Mouse (Mus musculus): Measurements from ENCODE around the gene Pik3r3. TPM values are rescaled to one million over a fixed set of nuclear protein-coding genes. Genes with fewer than 3 reads are reported as not detected.
A peak's percentile ranks its signal among the peaks of the same experiment; 100 is the strongest.
"Not testable (repeated sequence)": the region's sequence is repeated elsewhere in the genome, so short reads cannot be mapped to it uniquely, and the experiment has no call there.

Gene Pik3r3
- polyA plus RNA-seq, 1 experiment from 2014 or later, result 7.9 TPM

DNA sequence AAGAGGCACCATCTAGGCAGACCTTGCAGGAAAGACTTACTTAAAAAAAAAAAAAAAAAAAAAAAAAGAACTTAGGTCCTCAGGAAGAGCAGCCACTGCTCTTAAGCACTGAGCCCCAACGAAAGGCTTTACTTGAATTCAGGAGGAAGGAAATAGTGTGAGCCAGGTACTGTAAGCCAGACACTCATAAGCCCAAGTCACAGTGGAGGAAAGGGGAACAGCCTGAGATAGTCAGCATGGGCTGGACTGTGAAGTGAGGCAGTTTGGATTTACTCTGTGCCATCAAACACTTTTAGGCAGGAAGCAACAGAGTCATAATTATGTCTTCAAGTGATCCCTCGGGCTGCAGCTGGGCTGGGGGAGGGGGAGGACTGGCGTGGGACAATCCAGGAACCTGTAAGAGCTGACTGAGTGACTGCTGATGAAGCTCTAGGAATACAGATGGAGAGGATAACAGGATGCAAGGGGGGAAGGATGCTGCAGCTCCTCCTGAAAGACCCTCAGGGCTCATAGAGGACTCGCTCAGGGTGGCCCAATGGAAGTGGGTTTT, 29.1 kb upstream of the Pik3r3 start:
- WGBS, result 40% methylated on average over 4 of the region's 4 CpGs
- no peak for ATAC-seq

DNA sequence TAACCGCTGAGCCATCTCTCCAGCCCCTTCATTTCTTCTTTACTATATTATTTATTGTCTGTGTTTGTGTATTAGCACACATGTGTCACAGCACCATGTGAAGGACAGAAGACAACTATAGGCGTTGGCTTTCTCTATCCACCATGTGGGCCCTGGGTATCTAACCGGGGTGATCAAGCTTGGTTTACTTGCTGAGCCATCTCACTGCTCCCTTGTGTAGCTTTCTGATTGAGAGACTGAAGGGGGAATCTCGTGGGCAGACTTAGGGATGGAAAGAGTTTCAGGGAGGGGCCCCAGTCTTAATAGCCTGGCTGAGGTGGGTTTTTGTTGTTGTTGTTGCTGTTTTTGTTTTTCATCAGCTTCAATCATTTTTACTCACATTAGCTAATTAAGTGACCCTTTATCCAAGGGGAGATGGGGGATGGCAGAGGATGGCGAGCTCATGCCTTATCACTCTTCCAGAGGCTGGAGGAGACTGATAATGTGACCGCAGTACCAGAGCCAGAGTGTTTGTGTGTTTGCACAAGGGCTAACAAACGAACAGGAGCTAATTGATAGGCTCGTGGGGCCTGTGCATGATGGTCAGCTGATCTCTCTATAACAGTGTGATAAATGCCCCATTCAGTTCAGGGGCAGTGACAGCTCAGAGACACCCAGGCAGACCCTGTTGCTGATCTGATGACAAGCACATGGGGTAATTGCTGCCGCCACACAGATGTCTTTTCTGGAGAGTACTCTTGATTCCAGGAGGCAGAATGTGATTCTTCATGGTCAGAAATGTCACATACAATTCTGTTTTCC, 27.6 kb upstream of the Pik3r3 start:
- Histone ChIP-seq H3K27me3 (replicated peaks) (no peaks in the 10 kb centered on the region), H3K4me2 (replicated peaks) (no peak overlapping the region), H3K36me3 (no peaks in the 10 kb centered on the region), H3K4me3 (replicated peaks) (no peak overlapping the region), H3K27ac (no peak overlapping the region), H3K9me3 (no peaks in the 10 kb centered on the region), H3K9ac (no peak overlapping the region), H3K4me1 (replicated peaks) (no peaks in the 10 kb centered on the region)
- WGBS, result 58% methylated on average over 9 of the region's 9 CpGs
- ATAC-seq, result peak; percentile 71; the same call in 1 of the 2 replicates

More for the DNA sequence above, 29.1 kb upstream of the Pik3r3 start:
- Histone ChIP-seq H3K9me3 (no peaks in the 10 kb centered on the region), H3K27ac (no peak overlapping the region), H3K4me1 (replicated peaks) (no peaks in the 10 kb centered on the region), H3K36me3 (no peaks in the 10 kb centered on the region), H3K9ac (no peak overlapping the region), H3K4me3 (replicated peaks) (no peak overlapping the region), H3K27me3 (replicated peaks) (no peaks in the 10 kb centered on the region), H3K4me2 (replicated peaks) (no peak overlapping the region)

DNA sequence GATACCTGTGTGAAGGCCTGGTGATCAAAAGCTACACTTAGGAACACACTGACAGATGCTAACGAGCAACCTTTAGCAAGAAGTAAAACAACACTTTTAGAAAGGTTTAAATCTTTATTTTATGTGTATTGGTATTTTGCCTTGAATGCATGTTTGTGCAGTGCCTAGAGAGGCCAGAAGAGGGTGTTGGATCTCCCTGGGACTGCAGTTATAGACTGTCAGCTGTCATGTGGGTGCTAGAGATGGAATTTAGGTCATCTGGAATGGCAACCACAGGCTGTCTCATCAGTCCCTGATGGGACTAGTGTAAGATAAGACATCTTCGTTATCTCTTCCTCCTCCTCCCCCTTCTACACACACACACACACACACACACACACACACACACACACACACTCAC, 23.0 kb upstream of the Pik3r3 start:
- H3K4me1 ChIP-seq (replicated peaks), result no peaks in the 10 kb centered on the region

DNA sequence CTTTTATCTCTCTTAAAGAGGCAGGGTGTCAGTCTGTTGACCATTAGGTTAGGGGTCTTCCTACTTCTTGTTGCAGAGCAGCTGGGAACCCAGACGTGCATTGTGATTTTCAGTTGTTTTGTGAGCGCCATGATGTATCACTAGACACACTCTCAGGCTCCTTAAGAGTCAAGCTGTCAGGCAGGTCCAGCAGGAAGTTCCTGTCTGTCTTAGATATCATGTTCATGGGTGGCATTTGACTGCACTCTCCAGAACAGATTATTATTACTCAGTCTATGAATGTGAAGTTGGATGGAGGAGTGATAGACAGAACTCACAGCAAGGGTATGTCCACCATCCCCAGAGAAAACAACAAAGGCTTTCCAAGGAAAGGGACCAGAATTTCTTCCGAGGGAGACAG, 17.0 kb upstream of the Pik3r3 start:
- H3K9ac ChIP-seq, result no peak overlapping the region
- no peaks in the 10 kb centered on the region for H3K4me1 ChIP-seq (replicated peaks)
- no peaks in the 10 kb centered on the region for H3K9me3 ChIP-seq
- H3K4me2 ChIP-seq (replicated peaks), result no peak overlapping the region
- H3K27ac ChIP-seq, result no peak overlapping the region
- no peak overlapping the region for H3K4me3 ChIP-seq (replicated peaks)
- 59% methylated on average over 3 of the region's 3 CpGs for WGBS
- H3K36me3 ChIP-seq, result no peaks in the 10 kb centered on the region
- no peak for ATAC-seq
- no peaks in the 10 kb centered on the region for H3K27me3 ChIP-seq (replicated peaks)

More for the DNA sequence above, 23.0 kb upstream of the Pik3r3 start:
- Histone ChIP-seq H3K4me3 (replicated peaks) (no peak overlapping the region), H3K9ac (no peak overlapping the region), H3K9me3 (no peaks in the 10 kb centered on the region), H3K36me3 (no peaks in the 10 kb centered on the region), H3K4me2 (replicated peaks) (no peak overlapping the region), H3K27me3 (replicated peaks) (no peaks in the 10 kb centered on the region), H3K27ac (no peak overlapping the region)
- ATAC-seq, result no peak
- WGBS, result 88% methylated on average over 2 of the region's 2 CpGs

DNA sequence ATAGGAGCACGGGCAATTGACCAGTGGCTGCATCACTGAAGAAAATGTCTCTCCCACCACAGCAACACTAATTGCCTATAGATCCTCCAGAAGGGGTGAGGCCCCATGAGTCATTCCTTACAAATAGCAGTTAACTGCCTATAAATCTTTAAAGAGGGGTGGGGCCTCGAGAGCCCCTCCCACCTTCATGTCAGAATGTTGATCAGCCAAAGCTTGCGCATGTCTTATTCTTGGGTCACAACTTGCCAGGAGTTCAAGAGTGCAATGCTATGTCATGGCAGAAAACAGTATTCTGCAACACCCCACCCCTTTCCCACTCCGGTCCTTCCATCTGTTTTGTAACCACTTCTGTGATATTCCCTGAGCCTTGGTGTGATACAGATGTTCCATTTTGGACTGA, 14.9 kb upstream of the Pik3r3 start:
- Histone ChIP-seq H3K27me3 (replicated peaks) (no peaks in the 10 kb centered on the region), H3K9ac (no peak overlapping the region), H3K4me1 (replicated peaks) (no peaks in the 10 kb centered on the region), H3K36me3 (no peaks in the 10 kb centered on the region), H3K27ac (no peak overlapping the region), H3K4me3 (replicated peaks) (no peak overlapping the region), H3K9me3 (no peaks in the 10 kb centered on the region), H3K4me2 (replicated peaks) (no peak overlapping the region)
- 61% methylated on average over 4 of the region's 4 CpGs for WGBS
- ATAC-seq, result peak; percentile 80

DNA sequence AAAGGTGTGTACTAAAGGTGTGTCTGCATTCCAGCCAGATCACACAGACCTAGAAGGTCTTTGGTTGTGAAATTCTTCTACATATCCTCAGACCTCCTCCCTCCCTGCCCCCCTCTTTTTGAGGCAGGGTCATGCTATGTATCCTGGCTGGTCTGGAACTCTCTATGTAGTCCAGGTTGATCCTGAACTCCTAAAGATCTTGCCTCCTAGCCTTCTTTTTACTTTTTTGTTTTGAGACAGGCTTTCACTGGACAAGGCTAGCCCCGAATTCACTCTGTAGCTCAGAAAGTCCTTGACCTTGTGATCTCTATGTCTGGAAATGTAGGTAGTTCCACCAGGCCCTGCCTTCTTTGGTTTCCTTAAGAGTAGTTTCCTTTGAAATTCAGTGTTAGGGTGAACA, 12.5 kb upstream of the Pik3r3 start:
- H3K4me3 ChIP-seq (replicated peaks), result no peak overlapping the region
- H3K27me3 ChIP-seq (replicated peaks), result no peaks in the 10 kb centered on the region
- H3K9ac ChIP-seq, result no peak overlapping the region
- no peak overlapping the region for H3K4me2 ChIP-seq (replicated peaks)
- no peak for ATAC-seq
- H3K4me1 ChIP-seq (replicated peaks), result no peaks in the 10 kb centered on the region
- no peaks in the 10 kb centered on the region for H3K9me3 ChIP-seq
- 90% methylated on average over 1 of the region's 1 CpGs for WGBS
- no peak overlapping the region for H3K27ac ChIP-seq
- no peaks in the 10 kb centered on the region for H3K36me3 ChIP-seq

DNA sequence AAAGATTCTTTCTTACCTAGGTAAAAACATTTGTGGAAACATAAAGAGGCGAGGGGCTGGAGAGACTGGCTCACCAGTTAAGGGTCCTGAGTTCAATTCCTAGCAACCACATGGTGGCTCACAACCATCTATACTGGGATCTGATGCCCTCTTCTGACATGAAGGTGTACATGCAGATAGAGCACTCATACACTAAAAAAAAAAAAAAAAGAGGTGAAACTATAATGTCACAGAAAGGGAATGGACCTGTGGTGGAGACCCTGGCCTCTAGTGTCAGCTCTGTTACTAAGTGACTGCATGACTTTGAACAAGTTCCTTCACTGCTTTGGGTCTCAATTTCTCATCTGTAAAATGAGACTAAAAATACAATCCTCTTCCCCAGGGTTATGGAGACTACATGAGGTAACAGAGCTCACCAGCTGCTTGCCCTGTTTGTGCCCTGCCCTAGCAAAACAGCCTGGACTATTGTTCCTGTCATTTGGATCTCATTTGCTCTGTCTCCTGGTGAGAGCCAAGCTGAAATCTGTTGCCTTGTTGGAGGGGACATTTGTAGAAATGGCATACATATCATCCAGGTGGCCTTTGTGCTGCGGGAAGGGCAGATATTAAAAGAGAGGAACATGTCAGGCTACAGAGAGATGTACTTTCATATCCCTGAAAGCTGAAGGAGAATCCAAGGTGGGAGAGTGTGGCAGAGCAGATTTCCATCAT, 5.4 kb upstream of the Pik3r3 start:
- H3K9me3 ChIP-seq, result no peaks in the 10 kb centered on the region
- WGBS, result 93% methylated on average over 2 of the region's 2 CpGs
- H3K9ac ChIP-seq, result no peak overlapping the region
- H3K27me3 ChIP-seq (replicated peaks), result no peaks in the 10 kb centered on the region
- no peak for ATAC-seq
- H3K4me3 ChIP-seq (replicated peaks), result no peak overlapping the region
- no peaks in the 10 kb centered on the region for H3K36me3 ChIP-seq
- 0 out of 2 replicates have a peak, but pooled peaks cover 2% of the 10 kb centered on the region for H3K4me1 ChIP-seq (replicated peaks)
- no peak overlapping the region for H3K4me2 ChIP-seq (replicated peaks)
- no peak overlapping the region for H3K27ac ChIP-seq

DNA sequence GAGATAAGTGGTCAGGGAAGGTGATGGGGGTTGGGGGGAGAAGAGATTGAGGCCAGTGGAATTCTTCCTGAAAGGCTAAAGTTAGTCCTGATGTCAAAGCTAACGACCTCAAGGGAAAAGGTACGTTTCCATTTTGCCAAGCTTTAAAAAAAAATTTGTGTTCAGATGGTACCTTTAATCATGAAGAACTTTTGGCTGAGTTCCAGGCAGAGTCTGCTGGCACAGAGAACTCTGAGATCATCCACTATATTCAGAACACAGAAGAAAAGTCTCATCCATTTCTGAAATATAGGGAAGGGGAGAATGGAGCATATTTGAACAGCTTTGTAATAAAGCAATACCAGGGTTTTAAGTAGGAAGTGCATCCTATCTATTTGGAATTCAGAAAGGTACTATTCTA, 4.4 kb upstream of the Pik3r3 start:
- Histone ChIP-seq H3K9ac (no peak overlapping the region), H3K4me2 (replicated peaks) (no peak overlapping the region), H3K9me3 (no peaks in the 10 kb centered on the region), H3K36me3 (no peaks in the 10 kb centered on the region), H3K27ac (no peak overlapping the region), H3K4me1 (replicated peaks) (0 out of 2 replicates have a peak, but pooled peaks cover 2% of the 10 kb centered on the region), H3K27me3 (replicated peaks) (no peaks in the 10 kb centered on the region), H3K4me3 (replicated peaks) (no peak overlapping the region)
- WGBS, result 21% methylated on average over 2 of the region's 2 CpGs
- ATAC-seq, result no peak

DNA sequence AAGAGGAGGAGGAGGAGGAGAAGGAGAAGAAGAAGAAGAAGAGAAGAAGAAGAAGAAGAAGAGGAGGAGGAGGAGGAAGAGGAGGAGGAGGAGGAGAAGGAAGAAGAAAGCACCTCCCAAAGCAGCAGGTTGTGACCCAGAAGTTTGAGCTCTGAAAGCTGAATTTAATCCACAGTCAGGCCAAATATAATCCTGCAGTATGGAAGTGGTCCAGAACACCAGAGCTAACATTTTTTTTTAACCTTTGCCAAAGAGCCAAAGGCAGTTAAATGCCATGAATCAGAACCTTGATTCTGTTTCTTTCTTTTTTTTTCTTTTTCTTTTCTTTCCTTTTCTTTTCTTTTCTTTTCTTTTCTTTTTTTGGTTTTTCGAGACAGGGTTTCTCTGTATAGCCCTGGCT, 3.8 kb upstream of the Pik3r3 start:
- H3K27me3 ChIP-seq (replicated peaks); H3K27ac ChIP-seq; H3K9ac ChIP-seq; H3K4me3 ChIP-seq (replicated peaks); H3K9me3 ChIP-seq; H3K4me2 ChIP-seq (replicated peaks); H3K36me3 ChIP-seq; H3K4me1 ChIP-seq (replicated peaks); ATAC-seq: not testable (repeated sequence)
- WGBS, result 86% methylated on average over 1 of the region's 1 CpGs

DNA sequence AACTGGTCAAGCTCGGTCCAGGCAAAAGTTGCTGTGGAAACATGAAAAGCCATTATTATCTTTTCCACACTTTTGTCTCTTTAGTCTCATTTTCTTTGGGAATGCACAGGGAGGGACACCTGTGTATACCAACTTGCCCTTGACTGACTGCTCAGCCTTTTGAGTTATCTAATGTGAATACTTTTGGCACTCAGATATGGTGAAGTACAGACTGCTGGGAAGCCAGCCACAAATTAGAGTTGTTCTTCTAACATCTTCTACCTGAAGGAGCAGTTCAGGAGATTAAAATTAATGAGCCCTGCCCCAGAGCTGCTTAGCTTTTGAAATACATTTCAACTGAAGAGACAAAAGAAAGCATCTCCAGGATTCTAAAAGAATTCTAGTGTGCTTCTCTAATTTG, 2.4 kb upstream of the Pik3r3 start:
- no peaks in the 10 kb centered on the region for H3K27me3 ChIP-seq (replicated peaks)
- ATAC-seq, result no peak
- 0 out of 2 replicates have a peak, but pooled peaks cover 2% of the 10 kb centered on the region for H3K4me1 ChIP-seq (replicated peaks)
- 100% methylated on average over 1 of the region's 1 CpGs for WGBS
- H3K27ac ChIP-seq, result no peak overlapping the region
- no peak overlapping the region for H3K9ac ChIP-seq
- no peak overlapping the region for H3K4me2 ChIP-seq (replicated peaks)
- H3K4me3 ChIP-seq (replicated peaks), result no peak overlapping the region
- no peaks in the 10 kb centered on the region for H3K9me3 ChIP-seq
- H3K36me3 ChIP-seq, result no peaks in the 10 kb centered on the region

DNA sequence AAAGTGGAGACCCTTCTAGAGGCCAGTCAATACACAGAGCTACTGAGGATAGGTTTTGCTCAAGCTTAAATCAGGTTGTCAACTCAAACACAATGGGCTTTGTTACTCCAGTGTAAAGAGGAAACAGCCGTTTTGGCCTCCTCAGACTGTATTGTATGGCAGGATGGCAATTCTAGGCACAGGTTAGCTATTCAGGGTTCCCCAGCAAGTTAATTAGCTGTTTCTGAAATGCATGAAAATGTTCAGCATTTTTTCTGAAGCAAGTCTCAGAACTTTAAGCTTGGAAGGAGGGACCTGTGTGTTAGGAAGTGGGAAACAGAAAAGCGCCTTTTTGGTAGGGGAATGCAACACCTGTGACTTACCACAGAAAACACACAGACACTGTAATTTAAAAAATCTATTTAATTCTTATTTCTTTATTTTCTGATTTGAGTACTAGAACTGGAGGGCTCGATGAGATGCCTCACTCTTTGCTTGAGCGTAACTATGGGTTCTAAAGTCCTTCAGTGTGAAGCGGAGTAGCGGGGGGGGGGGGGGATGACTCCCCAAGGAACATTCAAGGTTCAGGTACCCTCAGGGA, 1.3 kb upstream of the Pik3r3 start:
- Histone ChIP-seq H3K27ac (peak overlapping the region; percentile 98), H3K9ac (peak overlapping the region; percentile 85), H3K9me3 (no peaks in the 10 kb centered on the region), H3K4me3 (replicated peaks) (peak overlapping the region; percentile 83), H3K4me2 (replicated peaks) (peak overlapping the region; percentile 75), H3K36me3 (no peaks in the 10 kb centered on the region), H3K27me3 (replicated peaks) (no peaks in the 10 kb centered on the region), H3K4me1 (replicated peaks) (0 out of 2 replicates have a peak, but pooled peaks cover 2% of the 10 kb centered on the region)
- 10% methylated on average over 6 of the region's 6 CpGs for WGBS
- ATAC-seq, result no peak; the same call in 1 of the 2 replicates

DNA sequence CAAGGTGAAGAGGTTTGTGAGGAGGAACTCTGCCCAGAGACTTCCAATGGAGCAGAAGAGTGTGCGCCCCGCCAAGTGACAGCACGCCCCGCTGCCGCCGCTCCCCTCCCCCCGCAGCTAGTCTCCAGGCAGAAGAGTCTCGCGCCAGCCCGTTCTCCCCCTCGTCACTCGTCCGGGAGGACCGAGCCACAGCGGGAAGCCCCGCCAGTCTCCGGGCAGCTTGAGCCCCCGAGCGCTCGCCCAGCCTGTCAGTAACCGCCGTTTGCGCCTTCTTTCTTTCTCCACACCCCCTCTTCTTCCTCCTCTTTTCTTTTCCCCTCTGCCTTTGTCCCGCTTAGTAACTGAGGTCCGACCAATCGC, 658 bp upstream of the Pik3r3 start:
- Histone ChIP-seq H3K9ac (peak overlapping the region; percentile 85), H3K9me3 (no peaks in the 10 kb centered on the region), H3K4me3 (replicated peaks) (peak overlapping the region; percentile 83), H3K4me1 (replicated peaks) (0 out of 2 replicates have a peak, but pooled peaks cover 2% of the 10 kb centered on the region), H3K27ac (peak overlapping the region; percentile 98), H3K27me3 (replicated peaks) (no peaks in the 10 kb centered on the region), H3K36me3 (no peaks in the 10 kb centered on the region), H3K4me2 (replicated peaks) (peak overlapping the region; percentile 75)
- peak; percentile 63 for ATAC-seq
- 0% methylated on average over 26 of the region's 26 CpGs for WGBS
